Mouse (Mus musculus): ENCODE data around the gene Dusp28.

- TF ChIP-seq ZC3H11A (IDR thresholded peaks at IDR 0.05; ENCODE audit: borderline replicate concordance, low read depth, low read length) (no peak), CHD2 (IDR thresholded peaks at IDR 0.05; ENCODE audit: low read depth, low read length) (no peak), ZNF384 (IDR thresholded peaks at IDR 0.05; ENCODE audit: low read depth, low read length) (no peak), MAFK (IDR thresholded peaks at IDR 0.05; ENCODE audit: insufficient read depth, low read depth, low read length) (no peak)
Measured at GRCm38 (mm10) chr1:92939746-92940145, 33.0 kb downstream of the Dusp28 start.

All from ES-E14 (cell line).